Mouse (Mus musculus): ENCODE results near the gene Atf7ip2.

DNA sequence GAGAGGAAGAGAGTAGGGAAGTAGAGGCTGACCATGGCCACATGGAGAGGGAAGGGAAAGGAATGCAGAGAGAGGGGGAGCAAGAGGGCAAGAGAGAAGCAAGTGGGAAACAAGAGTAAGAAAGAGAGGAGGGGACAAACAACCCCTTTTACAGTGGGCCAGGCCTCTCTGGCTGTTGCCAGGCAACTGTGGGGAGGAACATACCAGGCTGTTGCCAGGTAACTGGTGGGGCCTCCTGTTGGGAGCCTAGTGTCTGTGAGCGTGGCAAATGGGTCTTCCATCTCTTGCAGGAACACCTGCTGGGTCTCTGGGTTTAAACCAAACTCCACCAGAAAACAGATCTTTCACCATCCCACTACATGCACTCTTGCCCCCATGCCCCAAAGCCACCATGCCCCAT is 61.5 kb downstream of the Atf7ip2 start:
- TF ChIP-seq POLR2A (IDR thresholded peaks at IDR 0.05; ENCODE audit: insufficient read depth, low read length) (no peak), CTCF (IDR thresholded peaks at IDR 0.05; ENCODE audit: low read depth, low read length) (no peak), EP300 (IDR thresholded peaks at IDR 0.05; ENCODE audit: insufficient read depth, low read depth, low read length) (no peak)
